Mouse (Mus musculus) spleen, adult 2 months (tissue): ENCODE data around the gene Noxo1. TPM values are rescaled to one million over a fixed set of nuclear protein-coding genes. Genes with fewer than 3 reads are reported as not detected.

Experiments
- DNase-seq, 2 experiments: peaks; one replicate each; pipeline versions ENCODE4 v3.0.0 to v3.0.0-alpha.2; 2012 to 2021; ENCODE audit warnings: low spot score in 2 of 2, low read depth in 1 of 2
- H3K27ac ChIP-seq: fragments of 200-500 bp; 2 replicates; pipeline ENCODE4 v1.5.1; 2012; ENCODE audit warnings: low read length, inconsistent platforms; ENCODE audit not compliant: insufficient read depth
- H3K27me3 ChIP-seq: fragments of 200-500 bp; 2 replicates; pipeline ENCODE4 v1.6.1; 2012; ENCODE audit warnings: mild to moderate bottlenecking, moderate library complexity, low read length, inconsistent platforms; ENCODE audit not compliant: control insufficient read depth, insufficient read depth
- H3K36me3 ChIP-seq: fragments of 200-500 bp; 2 replicates; pipeline ENCODE4 v1.6.1; 2012; ENCODE audit warnings: mild to moderate bottlenecking, low read length, inconsistent platforms; ENCODE audit not compliant: control insufficient read depth, insufficient read depth
- H3K4me1 ChIP-seq: fragments of 200-500 bp; 2 replicates; pipeline ENCODE4 v1.6.1; 2011; ENCODE audit warnings: inconsistent platforms; ENCODE audit not compliant: control insufficient read depth, insufficient read depth, insufficient read length
- H3K4me3 ChIP-seq: fragments of 200-500 bp; 2 replicates; pipeline ENCODE4 v1.5.1; 2011; ENCODE audit warnings: mild to moderate bottlenecking, inconsistent platforms; ENCODE audit not compliant: insufficient read depth, insufficient read length; ENCODE audit errors: extremely low read depth
- CTCF ChIP-seq: fragments of 200-500 bp; IDR thresholded peaks from 2 replicates; pipeline ENCODE4 v1.5.1; 2011; ENCODE audit warnings: mild to moderate bottlenecking, inconsistent platforms; ENCODE audit not compliant: insufficient read depth, insufficient read length, insufficient replicate concordance; ENCODE audit errors: extremely low read depth
- POLR2A ChIP-seq: fragments of 200-500 bp; IDR thresholded peaks from 2 replicates; pipeline ENCODE4 v1.6.1; 2011; ENCODE audit warnings: low read depth, low read length, inconsistent platforms
- WGBS: fragments of 180-500 bp; shearing (Covaris S2); methylation state at CpG from one replicate; pipeline ENCODE4 v1.1.7; 2018; 5-methylcytosine and 5-hydroxymethylcytosine counted together
- polyA plus RNA-seq: library from polyadenylated mRNA; depleted of rRNA; stranded (reverse); fragments of >200 nt; gene quantifications from 2 replicates; pipeline ENCODE4 v1.2.3, GENCODE M21; 2012

The Noxo1 gene
- polyA plus RNA-seq, 1 experiment: 6.8 TPM

GRCm38 (mm10) chr17:24695326-24696010, 566 bp upstream of the Noxo1 start:
- 19% methylated on average over 51 of the region's 51 CpGs for WGBS
- Histone ChIP-seq H3K4me1 (no peaks in the 10 kb centered on the region; the same call in none of the 2 replicates), H3K4me3 (peak overlapping the region; percentile 95), H3K36me3 (no peaks in the 10 kb centered on the region), H3K27ac (peak overlapping the region; percentile 60), H3K27me3 (peaks cover 2% of the 10 kb centered on the region; the same call in 1 of the 2 replicates)
- DNase-seq: no peak
- TF ChIP-seq POLR2A (no peak), CTCF (no peak)

- Histone ChIP-seq H3K36me3 (peaks cover 15% of the 10 kb centered on the region), H3K27me3 (no peaks in the 10 kb centered on the region), H3K27ac (no peak overlapping the region), H3K4me1 (no peaks in the 10 kb centered on the region; the same call in none of the 2 replicates), H3K4me3 (no peak overlapping the region)
- TF ChIP-seq CTCF (no peak), POLR2A (no peak)
- no peak for DNase-seq
- WGBS: 47% methylated on average over 5 of the region's 5 CpGs
Observed at GRCm38 (mm10) chr17:24697985-24698384, 2.0 kb downstream of the Noxo1 start.

- H3K27ac ChIP-seq: no peak overlapping the region
- no peak for TF ChIP-seq CTCF
- TF ChIP-seq POLR2A: no peak
Observed at GRCm38 (mm10) chr17:24698715-24699114, 2.7 kb downstream of the Noxo1 start.

GRCm38 (mm10) chr17:24699473-24699872, 3.4 kb downstream of the Noxo1 start:
- no peak overlapping the region for H3K27ac ChIP-seq
- WGBS: 89% methylated on average over 2 of the region's 2 CpGs
- no peaks in the 10 kb centered on the region for H3K27me3 ChIP-seq
- no peak for TF ChIP-seq POLR2A
- TF ChIP-seq CTCF: no peak
- H3K4me3 ChIP-seq: no peak overlapping the region
- no peak for DNase-seq
- H3K4me1 ChIP-seq: no peaks in the 10 kb centered on the region; the same call in none of the 2 replicates
- peaks cover 21% of the 10 kb centered on the region for H3K36me3 ChIP-seq

More at GRCm38 (mm10) chr17:24698715-24699114, 2.7 kb downstream of the Noxo1 start:
- no peaks in the 10 kb centered on the region; the same call in none of the 2 replicates for H3K4me1 ChIP-seq
- no peaks in the 10 kb centered on the region for H3K27me3 ChIP-seq
- H3K4me3 ChIP-seq: no peak overlapping the region
- WGBS: 83% methylated on average over 9 of the region's 9 CpGs
- peaks cover 15% of the 10 kb centered on the region for H3K36me3 ChIP-seq
- no peak for DNase-seq

GRCm38 (mm10) chr17:24701251-24701650, 5.2 kb downstream of the Noxo1 start:
- TF ChIP-seq CTCF (no peak), POLR2A (no peak)
- peaks cover 23% of the 10 kb centered on the region for H3K36me3 ChIP-seq
- WGBS: 93% methylated on average over 9 of the region's 9 CpGs

GRCm38 (mm10) chr17:24705821-24706220, 9.8 kb downstream of the Noxo1 start:
- Histone ChIP-seq H3K4me3 (no peak overlapping the region), H3K27ac (no peak overlapping the region), H3K36me3 (peaks cover 23% of the 10 kb centered on the region), H3K27me3 (no peaks in the 10 kb centered on the region), H3K4me1 (no peaks in the 10 kb centered on the region; the same call in 1 of the 2 replicates)
- TF ChIP-seq POLR2A: no peak
- TF ChIP-seq CTCF: no peak
- 94% methylated on average over 3 of the region's 3 CpGs for WGBS
- no peak for DNase-seq

More at GRCm38 (mm10) chr17:24701251-24701650, 5.2 kb downstream of the Noxo1 start:
- Histone ChIP-seq H3K27me3 (no peaks in the 10 kb centered on the region), H3K4me3 (no peak overlapping the region), H3K27ac (no peak overlapping the region), H3K4me1 (no peaks in the 10 kb centered on the region; the same call in 1 of the 2 replicates)
- DNase-seq: no peak

GRCm38 (mm10) chr17:24706982-24707800, 11.2 kb downstream of the Noxo1 start, which contains the start of gene Tbl3:
Tbl3 (minus strand) TSS chr17:24707660.
- Histone ChIP-seq H3K27me3 (no peaks in the 10 kb centered on the region), H3K4me3 (peak within 1 kb of the TSS; percentile 84), H3K36me3 (peaks cover 11% of the 10 kb centered on the region), H3K27ac (peak within 1 kb of the TSS; percentile 66), H3K4me1 (no peaks in the 10 kb centered on the region; the same call in 1 of the 2 replicates)
- WGBS: 2% methylated on average over 32 of the region's 32 CpGs
- TF ChIP-seq CTCF: no peak
- peak; percentile 72 for TF ChIP-seq POLR2A
- DNase-seq: peak; percentile 79 to 89
